Mouse (Mus musculus) lung, embryonic 14.5 days (tissue): ENCODE results near the gene Bckdha. TPM values are rescaled to one million over a fixed set of nuclear protein-coding genes. Genes with fewer than 3 reads are reported as not detected.
A peak's percentile ranks its signal among the peaks of the same experiment; 100 is the strongest.

ENCODE experiments used
- ATAC-seq: fragments of 200-750 bp; cut with Nextera tagmentation; 2 replicates; pipeline ENCODE4 v1.8.0; 2017; ENCODE audit warnings: mild to moderate bottlenecking, moderate TSS enrichment, moderate library complexity; ENCODE audit not compliant: insufficient read depth
- DNase-seq: peaks from one replicate; pipeline ENCODE4 v3.0.0-alpha.2; 2015
- H3K27ac ChIP-seq: fragments of 300-500 bp; sonication (generic); 2 replicates; pipeline ENCODE4 v1.5.1; 2014; ENCODE audit warnings: low read depth, mild to moderate bottlenecking, moderate library complexity
- H3K27me3 ChIP-seq: fragments of 300-500 bp; sonication (generic); 2 replicates; pipeline ENCODE4 v1.6.1; 2014; ENCODE audit warnings: low read length, control low read depth; ENCODE audit not compliant: insufficient read depth
- H3K36me3 ChIP-seq: fragments of 300-500 bp; sonication (generic); 2 replicates; pipeline ENCODE4 v1.6.1; 2014; ENCODE audit warnings: control low read depth; ENCODE audit not compliant: insufficient read depth
- H3K4me1 ChIP-seq: fragments of 300-500 bp; sonication (generic); 2 replicates; pipeline ENCODE4 v1.6.1; 2014; ENCODE audit warnings: antibody characterized with exemption, control low read depth; ENCODE audit not compliant: insufficient read depth
- H3K4me2 ChIP-seq: fragments of 300-500 bp; sonication (generic); 2 replicates; pipeline ENCODE4 v1.6.1; 2014; ENCODE audit warnings: mild to moderate bottlenecking
- H3K4me3 ChIP-seq: fragments of 300-500 bp; sonication (generic); 2 replicates; pipeline ENCODE4 v1.5.1; 2014; ENCODE audit warnings: low read depth, low read length
- H3K9ac ChIP-seq: fragments of 300-500 bp; sonication (generic); 2 replicates; pipeline ENCODE4 v1.6.1; 2014
- H3K9me3 ChIP-seq: fragments of 300-500 bp; sonication (generic); 2 replicates; pipeline ENCODE4 v1.6.1; 2016; ENCODE audit warnings: low read depth, low read length, control low read depth
- CTCF ChIP-seq: IDR thresholded peaks from 2 replicates; pipeline ENCODE4 v1.5.1; 2016; ENCODE audit warnings: antibody characterized with exemption, low read depth
- WGBS: fragments of 180-500 bp; shearing (Covaris S2); extraction: QIAGEN DNeasy Blood & Tissue Kit; methylation state at CpG from one replicate; pipeline ENCODE4 v1.1.7; 2014; 5-methylcytosine and 5-hydroxymethylcytosine counted together
- polyA plus RNA-seq: library from polyadenylated mRNA; unstranded; fragments of >200 nt; fragmentation: Nextera tagmentation; extraction: Ambion mirVana; gene quantifications from 2 replicates; pipeline ENCODE4 v1.2.1, GENCODE M21; 2014

The Bckdha gene
- polyA plus RNA-seq = 40.2 and 42.1 TPM in 2 replicates

DNA sequence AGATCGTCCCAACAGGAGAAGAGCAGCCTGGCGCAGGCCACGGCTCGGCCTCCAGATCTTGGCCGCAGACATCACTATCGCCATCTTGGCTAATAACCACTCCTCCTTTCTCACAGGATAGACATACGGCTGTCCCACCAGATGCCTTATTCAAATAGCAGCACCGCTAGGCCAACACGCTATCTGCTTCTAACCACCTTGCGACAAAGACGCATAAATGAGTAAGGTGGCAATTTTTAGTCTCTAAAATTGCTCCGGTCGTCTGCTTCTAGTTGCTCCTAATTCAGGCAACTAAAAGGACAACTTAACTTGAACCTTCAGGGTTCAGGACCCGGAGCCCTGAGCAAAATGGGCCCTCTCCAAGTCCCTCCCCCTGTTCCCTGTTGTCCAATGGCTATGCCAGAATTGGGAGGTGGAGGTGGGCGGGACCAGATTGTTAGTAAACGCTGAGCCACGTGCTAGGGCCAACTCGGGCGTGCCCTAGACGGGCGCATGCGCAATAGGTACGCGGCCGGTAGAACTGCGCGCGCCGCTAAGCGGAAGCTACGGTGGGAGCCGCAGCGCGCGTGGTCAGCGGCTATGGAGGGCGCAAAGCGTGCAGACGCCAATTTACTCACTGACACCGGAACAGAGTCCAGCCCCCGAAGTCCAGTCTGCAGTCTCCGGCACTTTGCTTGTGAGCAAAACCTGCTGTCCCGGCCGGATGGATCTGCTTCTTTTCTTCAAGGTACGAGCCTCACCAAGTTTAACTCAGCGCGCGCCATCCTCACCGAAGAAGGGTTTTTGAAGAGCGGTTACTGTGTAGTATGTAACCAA is at the start of gene Bckdha, which contains the start of gene Exosc5:
Bckdha (minus strand) TSS at position 325 of the 816 bp plus-strand sequence.
Exosc5 (plus strand) TSS at position 508 of the 816 bp plus-strand sequence.
- peak; percentile 98 for ATAC-seq
- no peak for TF ChIP-seq CTCF
- H3K36me3 ChIP-seq = peaks cover 24% of the 10 kb centered on the region; the same call in 1 of the 2 replicates
- WGBS = under 1% methylated on average over 50 of the region's 50 CpGs
- peak within 1 kb of the TSS; percentile 63 for H3K9ac ChIP-seq
- peak within 1 kb of the TSS; percentile 76 for H3K4me2 ChIP-seq
- H3K4me1 ChIP-seq = 0 out of 2 replicates have a peak, but pooled peaks cover 6% of the 10 kb centered on the region
- no peaks in the 10 kb centered on the region for H3K27me3 ChIP-seq
- 0 out of 2 replicates have a peak within 1 kb of the TSS, but pooled peaks have one; percentile 48 for H3K27ac ChIP-seq
- H3K4me3 ChIP-seq = peak within 1 kb of the TSS; percentile 62
- no peaks in the 10 kb centered on the region for H3K9me3 ChIP-seq
- peak; percentile 100 for DNase-seq

GRCm38 (mm10) chr7:25707581-25708292 is 49.0 kb upstream of the Bckdha start:
- Histone ChIP-seq H3K9me3 (no peaks in the 10 kb centered on the region), H3K27me3 (peaks cover 4% of the 10 kb centered on the region; the same call in 1 of the 2 replicates), H3K4me1 (peaks cover 25% of the 10 kb centered on the region), H3K36me3 (peaks cover 12% of the 10 kb centered on the region), H3K4me2 (peak overlapping the region; percentile 25), H3K9ac (no peak overlapping the region), H3K4me3 (no peak overlapping the region), H3K27ac (peak overlapping the region; percentile 78)
- 25% methylated on average over 15 of the region's 15 CpGs for WGBS
- ATAC-seq (peak; percentile 71), DNase-seq (peak; percentile 80)
- no peak for TF ChIP-seq CTCF

DNA sequence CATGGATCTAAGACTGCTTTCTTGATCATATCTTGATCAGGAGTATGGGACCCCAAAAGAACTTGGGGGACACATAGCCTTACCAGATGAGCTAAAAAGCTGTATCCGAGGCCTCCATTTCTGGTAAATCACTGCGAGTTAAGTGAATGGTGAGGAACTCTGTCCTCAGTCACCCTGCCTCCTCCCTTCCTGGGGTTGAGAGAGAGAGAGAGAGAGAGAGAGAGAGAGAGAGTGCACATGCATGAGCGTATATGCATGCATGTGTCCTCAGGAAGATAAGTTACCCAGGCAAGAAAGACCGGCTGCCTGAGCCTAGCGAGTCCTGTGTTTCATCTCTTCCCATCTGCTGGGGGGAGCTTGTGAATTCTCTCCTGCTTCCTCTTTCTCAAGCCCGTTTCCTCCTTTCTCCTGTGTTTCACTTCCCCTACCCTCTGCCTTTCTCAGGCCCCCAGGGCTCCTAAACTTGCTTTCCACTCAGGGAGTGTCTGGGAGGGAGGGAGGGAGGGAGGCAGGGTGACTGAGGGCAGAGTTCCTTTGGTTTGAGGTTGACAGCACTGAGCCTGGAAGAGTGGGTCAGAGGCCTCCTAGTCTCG is 47.9 kb upstream of the Bckdha start:
- Histone ChIP-seq H3K9ac (no peak overlapping the region), H3K4me3 (no peak overlapping the region), H3K9me3 (no peaks in the 10 kb centered on the region), H3K36me3 (peaks cover 4% of the 10 kb centered on the region; the same call in 1 of the 2 replicates), H3K4me1 (peaks cover 25% of the 10 kb centered on the region), H3K4me2 (peak overlapping the region; percentile 12; the same call in 1 of the 2 replicates), H3K27ac (peak overlapping the region; percentile 78), H3K27me3 (peaks cover 4% of the 10 kb centered on the region; the same call in 1 of the 2 replicates)
- no peak for TF ChIP-seq CTCF
- DNase-seq (peak; percentile 30), ATAC-seq (no peak)
- WGBS = 32% methylated on average over 7 of the region's 7 CpGs

DNA sequence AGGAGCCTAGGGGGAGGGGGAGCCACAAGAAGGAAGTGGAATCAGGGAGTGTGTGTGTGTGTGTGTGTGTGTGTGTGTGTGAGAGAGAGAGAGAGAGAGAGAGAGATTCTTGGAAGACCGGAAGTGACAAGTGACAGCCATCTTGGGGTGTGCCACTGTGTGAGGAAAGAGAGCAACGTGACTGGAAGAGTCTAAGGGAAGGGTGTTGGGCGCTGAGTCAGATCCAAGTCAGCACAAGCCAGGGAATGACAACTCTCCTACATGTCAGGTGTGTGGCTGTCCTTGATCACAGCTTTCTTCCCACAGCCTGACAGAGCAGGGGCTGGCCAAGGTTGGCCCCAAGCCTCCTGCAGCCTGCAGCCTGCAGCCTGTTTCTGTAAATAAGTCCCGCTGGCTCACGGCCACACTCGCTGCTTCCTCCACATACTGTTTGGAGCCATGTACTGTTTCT is 47.0 kb upstream of the Bckdha start:
- Histone ChIP-seq H3K9ac (no peak overlapping the region), H3K27ac (peak overlapping the region; percentile 78; the same call in 1 of the 2 replicates), H3K4me2 (peak overlapping the region; percentile 10; the same call in 1 of the 2 replicates), H3K4me1 (peaks cover 21% of the 10 kb centered on the region), H3K4me3 (no peak overlapping the region), H3K9me3 (no peaks in the 10 kb centered on the region), H3K36me3 (no peaks in the 10 kb centered on the region), H3K27me3 (peaks cover 4% of the 10 kb centered on the region; the same call in 1 of the 2 replicates)
- 16% methylated on average over 6 of the region's 6 CpGs for WGBS
- DNase-seq (peak; percentile 71), ATAC-seq (peak; percentile 26; the same call in 1 of the 2 replicates)
- no peak for TF ChIP-seq CTCF

DNA sequence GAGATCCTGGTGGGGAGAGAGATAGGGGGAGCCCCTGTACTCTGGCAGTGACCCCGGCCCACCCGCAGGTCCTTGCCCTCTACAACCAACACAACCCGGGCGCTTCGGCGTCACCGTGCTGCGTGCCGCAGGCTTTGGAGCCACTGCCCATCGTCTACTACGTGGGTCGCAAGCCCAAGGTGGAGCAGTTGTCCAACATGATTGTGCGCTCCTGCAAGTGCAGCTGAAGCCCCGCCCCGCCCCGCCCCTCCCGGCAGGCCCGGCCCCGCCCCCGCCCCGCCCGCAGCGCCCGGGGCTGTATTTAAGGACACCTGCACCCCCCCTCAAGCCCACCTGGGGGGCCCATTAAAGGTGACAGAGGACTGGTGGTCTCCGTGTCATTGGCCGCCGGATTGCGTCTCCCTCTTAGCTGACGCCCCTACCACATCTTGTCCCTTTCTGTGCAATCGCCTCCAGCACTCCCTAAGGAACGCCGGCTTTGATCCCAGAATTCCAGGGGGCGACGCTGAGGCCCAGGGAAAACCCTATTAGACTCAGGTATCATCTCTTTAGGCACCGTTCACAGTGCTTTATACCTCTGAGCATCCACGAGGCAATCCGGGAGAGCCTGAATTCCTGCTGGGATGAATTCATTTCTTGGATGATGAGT is 46.1 kb upstream of the Bckdha start:
- 12% methylated on average over 35 of the region's 37 CpGs for WGBS
- Histone ChIP-seq H3K4me2 (peak overlapping the region; percentile 51), H3K4me3 (peak overlapping the region; percentile 19), H3K27me3 (peaks cover 4% of the 10 kb centered on the region; the same call in 1 of the 2 replicates), H3K9me3 (no peaks in the 10 kb centered on the region), H3K36me3 (no peaks in the 10 kb centered on the region), H3K4me1 (peaks cover 13% of the 10 kb centered on the region), H3K9ac (no peak overlapping the region), H3K27ac (peak overlapping the region; percentile 18; the same call in 1 of the 2 replicates)
- ATAC-seq (no peak), DNase-seq (no peak)
- TF ChIP-seq CTCF = no peak
